Mouse (Mus musculus): Measurements from ENCODE around the gene Hscb. TPM values are rescaled to one million over a fixed set of nuclear protein-coding genes. Genes with fewer than 3 reads are reported as not detected.
A peak's percentile ranks its signal among the peaks of the same experiment; 100 is the strongest.

Hscb gene
- total and polyA plus RNA-seq, 3 experiments: 17.7 to 18.7 (median 18.5) TPM

- H3K4me1 ChIP-seq (ENCODE audit: control insufficient read depth, insufficient read depth, low read length): no peaks in the 10 kb centered on the region
- H3K36me3 ChIP-seq (ENCODE audit: control insufficient read depth, insufficient read depth, low read length): no peaks in the 10 kb centered on the region
- WGBS: 84% methylated on average over 8 of the region's 8 CpGs
- no peaks in the 10 kb centered on the region for H3K27me3 ChIP-seq (ENCODE audit: control insufficient read depth, insufficient read depth, low read length)
- no peak overlapping the region for H3K27ac ChIP-seq
- no peak overlapping the region for H3K4me3 ChIP-seq
- no peaks in the 10 kb centered on the region for H3K79me2 ChIP-seq (replicated peaks; ENCODE audit: control insufficient read depth, insufficient read depth, low read length)
- no peak overlapping the region for H3K9ac ChIP-seq (ENCODE audit: low read depth, low read length)
- DNase-seq: no peak
- intact Hi-C loops (cut with DNase I): no loop called here
- TF ChIP-seq POLR2A (IDR thresholded peaks at IDR 0.05; ENCODE audit: insufficient read depth, low read depth, low read length): no peak
- TF ChIP-seq EP300 (IDR thresholded peaks at IDR 0.05; ENCODE audit: insufficient read depth, low read depth, low read length): no peak
- no peak for TF ChIP-seq CTCF (IDR thresholded peaks at IDR 0.05)
These were observed 12.6 kb downstream of the Hscb start for GRCm38 (mm10) chr5:110826781-110827495.

- H3K4me1 ChIP-seq (ENCODE audit: control insufficient read depth, insufficient read depth, low read length): no peaks in the 10 kb centered on the region
- no peaks in the 10 kb centered on the region for H3K27me3 ChIP-seq (ENCODE audit: control insufficient read depth, insufficient read depth, low read length)
- TF ChIP-seq CTCF (IDR thresholded peaks at IDR 0.05) (no peak), POLR2A (IDR thresholded peaks at IDR 0.05; ENCODE audit: insufficient read depth, low read depth, low read length) (no peak), EP300 (IDR thresholded peaks at IDR 0.05; ENCODE audit: insufficient read depth, low read depth, low read length) (no peak)
- no peaks in the 10 kb centered on the region for H3K79me2 ChIP-seq (replicated peaks; ENCODE audit: control insufficient read depth, insufficient read depth, low read length)
- H3K27ac ChIP-seq: no peak overlapping the region
- H3K9ac ChIP-seq (ENCODE audit: low read depth, low read length): no peak overlapping the region
- no peak overlapping the region for H3K4me3 ChIP-seq
- H3K36me3 ChIP-seq (ENCODE audit: control insufficient read depth, insufficient read depth, low read length): no peaks in the 10 kb centered on the region
- intact Hi-C loops (cut with DNase I): no loop called here
- 86% methylated on average over 4 of the region's 4 CpGs for whole genome bisulfite sequencing
- no peak for DNase-seq
These were observed 15.2 kb downstream of the Hscb start for GRCm38 (mm10) chr5:110824421-110824820.

GRCm38 (mm10) chr5:110809667-110810325 lies 29.8 kb downstream of the Hscb start, which contains the start of gene Ulk1:
Gene Ulk1 (minus strand): TSS chr5:110810097.
- Histone ChIP-seq H3K79me2 (replicated peaks; ENCODE audit: control insufficient read depth, insufficient read depth, low read length) (peaks cover 3% of the 10 kb centered on the region; the same call in 1 of the 2 replicates), H3K27me3 (ENCODE audit: control insufficient read depth, insufficient read depth, low read length) (no peaks in the 10 kb centered on the region), H3K4me3 (peak within 1 kb of the TSS; percentile 91), H3K27ac (peak within 1 kb of the TSS; percentile 83), H3K9ac (ENCODE audit: low read depth, low read length) (peak within 1 kb of the TSS; percentile 99), H3K36me3 (ENCODE audit: control insufficient read depth, insufficient read depth, low read length) (peaks cover 5% of the 10 kb centered on the region), H3K4me1 (ENCODE audit: control insufficient read depth, insufficient read depth, low read length) (peaks cover 13% of the 10 kb centered on the region)
- DNase-seq: peak; percentile 99 to 100
- TF ChIP-seq EP300 (IDR thresholded peaks at IDR 0.05; ENCODE audit: insufficient read depth, low read depth, low read length) (0 out of 2 replicates have a peak, but pooled peaks have one; percentile 22), CTCF (IDR thresholded peaks at IDR 0.05) (no peak), POLR2A (IDR thresholded peaks at IDR 0.05; ENCODE audit: insufficient read depth, low read depth, low read length) (peak; percentile 96)
- intact Hi-C loops (cut with DNase I): loop anchor here (2.0 kb wide), 2 partner anchors 31 to 39 kb away; partner anchors contain the start of gene Ep400
- WGBS: under 1% methylated on average over 80 of the region's 80 CpGs

- peak overlapping the region; percentile 91 for H3K4me3 ChIP-seq
- 1% methylated on average over 27 of the region's 27 CpGs for WGBS
- intact Hi-C loops (cut with DNase I): loop anchor here (2.0 kb wide), 1 partner anchor 38 kb away; the partner anchor contains the start of gene Ep400
- TF ChIP-seq CTCF (IDR thresholded peaks at IDR 0.05) (no peak), EP300 (IDR thresholded peaks at IDR 0.05; ENCODE audit: insufficient read depth, low read depth, low read length) (no peak), POLR2A (IDR thresholded peaks at IDR 0.05; ENCODE audit: insufficient read depth, low read depth, low read length) (no peak)
- H3K27ac ChIP-seq: peak overlapping the region; percentile 83
- peak; percentile 39 to 64 for DNase-seq
- H3K4me1 ChIP-seq (ENCODE audit: control insufficient read depth, insufficient read depth, low read length): peaks cover 13% of the 10 kb centered on the region
- H3K79me2 ChIP-seq (replicated peaks; ENCODE audit: control insufficient read depth, insufficient read depth, low read length): peaks cover 3% of the 10 kb centered on the region
- peaks cover 5% of the 10 kb centered on the region for H3K36me3 ChIP-seq (ENCODE audit: control insufficient read depth, insufficient read depth, low read length)
- H3K27me3 ChIP-seq (ENCODE audit: control insufficient read depth, insufficient read depth, low read length): no peaks in the 10 kb centered on the region
- peak overlapping the region; percentile 99 for H3K9ac ChIP-seq (ENCODE audit: low read depth, low read length)
These were observed 30.5 kb downstream of the Hscb start for GRCm38 (mm10) chr5:110808821-110809666.

GRCm38 (mm10) chr5:110808061-110808631 lies 31.4 kb downstream of the Hscb start:
- under 1% methylated on average over 14 of the region's 14 CpGs for WGBS
- H3K4me1 ChIP-seq (ENCODE audit: control insufficient read depth, insufficient read depth, low read length): peaks cover 13% of the 10 kb centered on the region
- peaks cover 3% of the 10 kb centered on the region for H3K79me2 ChIP-seq (replicated peaks; ENCODE audit: control insufficient read depth, insufficient read depth, low read length)
- intact Hi-C loops (cut with DNase I): loop anchor here (2.0 kb wide), 1 partner anchor 37 kb away; the partner anchor contains the start of gene Ep400
- H3K9ac ChIP-seq (ENCODE audit: low read depth, low read length): peak overlapping the region; percentile 99
- peak overlapping the region; percentile 91 for H3K4me3 ChIP-seq
- H3K27ac ChIP-seq: peak overlapping the region; percentile 83
- peak; percentile 92 to 93 for DNase-seq
- no peaks in the 10 kb centered on the region for H3K27me3 ChIP-seq (ENCODE audit: control insufficient read depth, insufficient read depth, low read length)
- TF ChIP-seq EP300 (IDR thresholded peaks at IDR 0.05; ENCODE audit: insufficient read depth, low read depth, low read length) (0 out of 2 replicates have a peak, but pooled peaks have one; percentile 45), CTCF (IDR thresholded peaks at IDR 0.05) (no peak), POLR2A (IDR thresholded peaks at IDR 0.05; ENCODE audit: insufficient read depth, low read depth, low read length) (peak; percentile 58)
- peaks cover 5% of the 10 kb centered on the region for H3K36me3 ChIP-seq (ENCODE audit: control insufficient read depth, insufficient read depth, low read length)

Measured in heart, adult 2 months (tissue).